Mouse (Mus musculus) MN1 (cell line): Measurements from ENCODE around the gene Atp2b2.

Source experiments
- DNase-seq: peaks from one replicate; pipeline ENCODE4 v3.0.0-alpha.2; 2016; ENCODE audit warnings: low spot score

Atp2b2 gene

DNA sequence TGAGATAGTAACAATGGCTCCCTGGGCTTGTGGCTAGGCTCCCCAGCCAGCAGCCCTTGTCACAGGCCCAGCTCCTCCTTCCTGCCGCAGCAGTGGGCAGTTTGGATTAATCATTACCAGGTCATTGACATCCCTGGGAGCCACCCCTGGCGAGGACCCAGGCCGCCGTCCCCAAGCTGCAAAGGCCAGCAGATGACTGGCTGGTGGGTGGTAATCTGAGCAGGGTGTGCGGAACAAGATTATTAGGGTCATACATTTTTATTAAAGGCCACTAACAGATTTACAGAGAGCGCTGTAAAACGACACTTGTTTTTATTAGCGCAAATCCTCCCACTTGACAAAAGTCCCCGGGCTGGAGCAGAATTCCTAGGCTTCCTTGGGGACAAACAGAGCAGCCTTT, 29.6 kb downstream of the Atp2b2 start:
- no peak for DNase-seq

DNA sequence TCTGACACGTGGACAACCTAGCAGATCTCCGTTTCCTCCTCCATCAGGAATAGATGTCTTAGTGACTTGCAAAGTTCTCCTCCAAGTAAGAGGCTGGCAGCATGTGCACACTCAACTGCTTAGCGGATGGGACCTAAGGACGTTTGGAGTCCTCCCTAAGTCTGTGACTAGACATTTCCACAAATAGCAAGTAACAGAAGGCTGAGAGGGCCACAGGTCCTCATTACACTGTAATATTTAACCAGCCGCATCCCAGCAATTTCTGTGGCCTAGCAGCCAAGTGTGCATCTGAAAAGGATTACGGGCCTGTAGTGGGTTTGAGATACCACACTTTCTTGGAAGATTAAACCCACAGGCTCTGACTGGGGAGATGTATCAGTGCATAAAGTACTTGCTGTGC, 30.4 kb downstream of the Atp2b2 start:
- no peak for DNase-seq

DNA sequence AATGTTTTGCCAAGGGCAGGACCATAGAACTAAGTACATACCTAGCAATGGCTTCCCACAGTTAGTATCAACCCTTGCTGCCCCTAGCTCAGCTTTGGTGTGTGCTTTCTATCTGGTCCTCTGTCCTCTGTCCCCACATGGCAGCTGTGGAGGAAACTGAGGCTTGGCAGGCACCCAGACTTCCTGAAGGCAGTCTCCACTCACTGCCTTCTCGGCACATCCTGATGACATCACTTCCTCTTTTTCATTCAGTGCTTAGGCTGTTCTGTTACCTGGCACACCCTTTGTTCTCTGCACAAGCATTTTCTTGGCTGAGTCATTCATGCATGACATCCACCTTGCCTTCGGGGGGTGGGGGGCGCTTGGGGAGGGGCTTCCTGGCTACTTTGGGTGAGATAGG, 38.6 kb downstream of the Atp2b2 start:
- no peak for DNase-seq

DNA sequence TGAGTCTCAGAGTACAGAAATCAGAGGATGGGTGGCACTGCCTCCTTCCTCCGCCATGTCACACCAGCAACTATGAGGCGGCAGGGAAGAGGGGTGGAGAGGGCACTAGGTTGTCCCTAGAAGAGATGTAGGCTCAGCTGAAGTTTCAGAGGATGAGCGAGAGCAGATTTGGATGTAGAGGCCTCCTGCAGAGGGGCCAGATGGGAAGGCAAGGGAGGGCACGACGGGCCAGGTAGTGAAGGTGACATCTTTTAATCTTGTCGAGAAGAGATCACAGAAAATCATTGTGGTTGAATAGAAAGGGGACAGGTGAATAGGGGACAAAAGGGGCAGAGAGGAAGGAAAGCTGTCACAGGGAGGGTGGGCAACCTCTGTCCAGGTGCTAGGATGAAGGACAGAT, 41.5 kb downstream of the Atp2b2 start:
- no peak for DNase-seq

DNA sequence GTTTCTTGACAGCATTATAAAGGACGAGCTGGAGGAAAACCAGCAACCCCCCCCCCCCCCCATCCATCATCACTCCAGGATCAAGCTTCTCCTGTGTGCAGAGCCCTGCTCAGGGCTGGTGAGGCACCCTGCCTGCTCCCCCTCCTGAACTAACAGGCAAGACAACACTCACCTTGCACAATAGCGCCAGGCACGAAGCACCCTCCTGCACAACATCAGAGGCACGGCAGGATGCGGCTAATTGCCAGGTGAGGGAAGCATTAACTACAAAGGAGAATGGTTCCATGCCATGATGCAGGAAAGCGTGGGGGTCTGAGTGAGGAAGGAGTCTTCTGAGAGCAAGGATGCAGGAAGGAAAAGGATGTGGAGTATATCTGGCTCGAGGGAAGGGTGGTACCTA, 42.1 kb downstream of the Atp2b2 start:
- no peak for DNase-seq

DNA sequence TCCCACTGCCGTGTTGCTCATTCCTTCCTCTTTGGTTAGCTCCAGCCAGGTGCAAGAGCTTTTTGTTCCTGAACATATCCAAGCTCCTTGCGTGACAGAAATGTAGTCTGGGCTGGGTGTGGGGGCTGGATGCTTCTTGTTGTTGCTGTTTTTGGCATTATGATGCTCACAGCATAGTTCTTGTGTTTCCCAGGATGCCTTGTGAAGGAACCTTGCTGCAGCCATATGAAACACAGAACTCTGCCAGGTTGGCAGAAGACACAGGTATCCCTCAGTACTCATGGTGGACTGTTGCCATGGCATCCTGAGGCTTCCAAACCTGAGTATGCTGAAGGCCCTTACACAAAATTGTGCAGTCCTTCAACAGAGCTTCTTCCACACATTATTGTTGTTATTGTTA, 44.0 kb downstream of the Atp2b2 start:
- no peak for DNase-seq

DNA sequence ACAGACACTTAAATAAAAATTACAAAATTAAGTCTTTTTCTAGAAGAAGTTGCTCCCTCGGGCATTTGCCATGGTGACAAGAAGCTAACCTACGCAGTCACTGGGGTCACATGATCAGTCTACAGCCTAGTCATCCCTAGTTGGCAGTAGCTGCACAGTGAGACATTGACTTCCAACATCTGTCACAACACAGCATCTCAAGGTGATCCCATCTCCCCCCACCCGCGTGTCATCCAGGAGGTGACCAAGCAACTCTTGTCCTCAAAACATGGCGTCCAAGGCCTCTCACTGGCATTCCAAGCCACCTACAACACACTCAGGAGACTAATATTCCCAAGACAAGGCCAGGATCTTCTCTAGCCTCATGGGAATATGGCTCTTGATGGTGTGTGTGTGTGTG, 48.2 kb downstream of the Atp2b2 start:
- no peak for DNase-seq

DNA sequence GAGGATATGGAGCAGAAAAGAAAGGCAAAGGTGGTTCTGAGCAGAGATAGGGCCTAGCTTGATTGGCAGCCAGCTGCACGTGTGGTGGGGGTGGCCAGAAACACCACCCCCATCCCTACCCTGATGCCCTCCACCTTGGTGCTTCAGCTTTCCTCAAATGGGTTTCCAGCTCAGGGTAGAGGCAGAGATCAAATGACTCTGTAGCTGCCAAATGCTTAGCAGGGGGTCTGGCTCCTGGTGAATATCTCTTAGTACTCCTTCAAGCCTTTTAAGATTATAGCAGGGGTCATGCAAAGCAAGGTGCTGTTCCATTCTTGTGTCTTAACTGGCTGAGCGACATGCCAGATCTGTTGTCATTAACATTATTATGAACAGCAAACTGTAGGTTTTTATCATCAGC, 50.3 kb downstream of the Atp2b2 start:
- no peak for DNase-seq

DNA sequence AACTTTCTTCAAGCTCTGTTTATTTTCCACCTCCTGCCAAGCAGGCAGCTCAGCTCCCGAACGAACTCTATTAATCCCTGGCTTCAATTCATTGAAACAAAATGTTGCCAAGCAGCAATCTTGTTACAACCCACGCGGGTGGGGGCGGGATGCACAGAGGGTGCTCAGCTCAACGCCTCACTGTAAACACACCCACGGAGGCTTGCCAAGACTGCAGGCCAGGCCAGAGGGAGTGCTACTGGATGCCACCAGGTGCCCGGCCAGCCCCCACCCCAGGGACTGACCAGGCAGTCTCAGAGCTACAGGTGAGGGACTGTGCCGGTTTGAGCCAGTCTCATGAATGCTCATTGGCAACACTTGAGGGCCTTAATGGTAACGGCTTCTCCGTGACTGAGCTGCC, 50.9 kb downstream of the Atp2b2 start:
- no peak for DNase-seq

DNA sequence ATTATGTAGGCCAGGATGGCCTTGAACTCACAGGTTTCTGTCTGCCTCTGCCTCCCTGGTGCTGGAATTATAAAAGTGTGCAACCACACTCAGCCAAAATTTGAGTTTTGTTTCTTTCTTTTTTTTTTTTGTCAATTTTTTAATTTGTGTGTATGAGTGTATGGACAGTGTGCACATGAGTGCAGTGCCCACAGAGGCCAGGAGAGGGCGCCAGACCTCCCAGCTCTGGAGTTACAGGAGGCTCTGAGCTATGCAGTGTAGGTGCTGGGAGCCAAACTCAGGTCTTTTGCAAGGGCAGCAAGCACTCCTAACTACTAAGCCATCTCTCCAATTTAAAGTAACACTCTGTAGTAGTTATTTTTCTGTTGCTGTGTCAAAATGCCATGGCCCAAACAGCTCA, 52.4 kb downstream of the Atp2b2 start:
- DNase-seq = no peak

DNA sequence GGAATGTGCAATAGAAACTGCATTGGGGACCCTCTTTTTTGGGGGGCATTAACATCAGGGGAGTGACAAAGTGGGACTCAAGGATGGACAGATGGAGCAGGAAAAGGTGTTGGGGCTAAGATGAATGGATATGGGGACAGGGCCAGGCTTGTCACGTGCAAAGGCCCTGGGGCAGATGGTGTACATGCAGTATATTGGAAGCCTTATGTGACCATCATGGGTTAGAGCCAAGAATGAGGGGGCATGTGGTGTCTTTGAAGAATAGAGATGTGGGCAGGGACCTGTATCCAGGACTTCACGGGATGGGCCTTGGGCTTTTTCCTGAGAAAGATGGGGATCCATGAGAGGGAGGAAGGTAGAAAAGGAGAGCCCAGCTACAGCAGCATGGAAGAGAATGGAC, 53.9 kb downstream of the Atp2b2 start:
- no peak for DNase-seq

DNA sequence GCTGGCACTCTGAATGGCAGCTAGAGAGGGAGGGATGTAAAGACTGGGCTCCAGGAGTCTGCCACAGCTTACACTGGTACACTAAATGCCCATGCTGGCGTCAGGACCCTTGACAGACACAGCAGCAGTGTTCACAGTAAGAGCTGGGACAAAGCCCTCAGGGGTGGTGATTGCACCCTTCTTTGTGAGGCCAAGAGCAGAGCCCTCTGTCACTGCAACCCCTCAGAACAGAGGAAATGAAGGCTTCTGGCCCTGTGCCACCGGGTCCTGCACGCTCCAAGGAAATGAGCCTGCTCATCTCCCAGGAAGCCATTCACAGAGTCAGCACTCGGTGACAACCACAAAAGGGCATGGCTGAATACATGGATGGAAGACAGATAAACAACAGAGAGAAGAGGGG, 55.7 kb downstream of the Atp2b2 start:
- DNase-seq = no peak

DNA sequence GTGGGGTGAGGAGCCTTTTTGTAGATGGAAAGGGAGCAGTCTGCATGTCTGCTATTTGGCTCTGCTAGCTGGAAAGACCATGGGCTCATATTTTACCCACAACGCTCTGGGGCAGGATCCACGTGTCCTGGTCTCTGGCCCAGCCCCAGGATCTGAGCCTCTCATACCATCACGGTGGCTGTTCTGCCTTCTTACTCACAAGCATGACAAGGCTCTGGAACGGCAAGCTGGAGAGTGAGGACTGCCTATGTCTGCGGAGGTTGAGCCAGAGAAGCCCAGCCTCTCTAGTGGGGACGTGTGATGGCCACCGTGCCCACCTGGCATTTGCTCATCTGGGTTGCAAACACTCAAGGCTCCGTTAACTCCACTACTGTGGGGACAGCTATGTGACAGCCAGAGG, 63.7 kb downstream of the Atp2b2 start:
- DNase-seq = no peak

DNA sequence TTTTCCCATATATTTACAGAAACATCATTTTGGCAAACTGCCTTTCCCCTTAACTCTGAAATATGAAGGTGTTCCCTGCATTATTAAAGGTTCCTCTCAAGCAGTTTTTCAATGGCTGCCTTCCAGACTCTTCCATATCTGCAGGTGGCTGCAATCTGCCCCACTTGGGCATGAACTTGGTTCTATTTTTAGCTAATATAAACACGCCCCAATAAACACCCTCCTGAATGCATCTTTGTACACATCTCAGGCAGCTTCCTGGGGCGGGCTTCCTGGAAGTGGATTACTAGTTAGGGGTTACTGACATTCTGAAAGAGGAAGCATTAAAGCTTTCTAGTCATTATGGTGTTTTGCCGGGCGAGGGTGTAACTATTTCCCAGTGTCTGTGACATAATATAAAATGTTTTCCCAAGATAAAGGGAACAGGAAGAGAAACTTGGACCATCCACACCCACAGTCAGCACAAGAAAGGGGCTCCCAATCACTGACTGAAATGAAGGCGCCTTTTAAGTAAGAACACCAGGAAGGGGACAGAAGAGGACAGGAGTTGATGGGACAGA, 64.2 kb downstream of the Atp2b2 start:
- no peak for DNase-seq

DNA sequence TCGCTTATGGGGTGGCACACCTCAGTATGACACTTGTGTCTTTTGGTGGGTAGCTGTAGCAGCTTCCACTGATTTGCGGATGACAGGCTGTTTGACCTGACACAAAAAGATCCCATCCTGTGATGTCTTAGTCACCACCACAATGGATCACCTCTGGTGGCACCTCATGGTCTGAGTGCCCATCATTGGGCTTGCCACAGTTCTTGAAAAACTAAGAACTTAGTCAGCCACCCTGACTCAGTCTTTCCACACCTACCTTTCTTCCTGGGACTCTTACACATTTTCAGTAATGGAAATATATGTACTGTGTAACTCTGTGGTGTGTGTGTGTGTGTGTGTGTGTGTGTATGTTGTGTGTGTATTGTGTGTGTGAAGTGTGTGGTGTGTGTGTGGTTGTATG, 71.5 kb downstream of the Atp2b2 start:
- DNase-seq = no peak

DNA sequence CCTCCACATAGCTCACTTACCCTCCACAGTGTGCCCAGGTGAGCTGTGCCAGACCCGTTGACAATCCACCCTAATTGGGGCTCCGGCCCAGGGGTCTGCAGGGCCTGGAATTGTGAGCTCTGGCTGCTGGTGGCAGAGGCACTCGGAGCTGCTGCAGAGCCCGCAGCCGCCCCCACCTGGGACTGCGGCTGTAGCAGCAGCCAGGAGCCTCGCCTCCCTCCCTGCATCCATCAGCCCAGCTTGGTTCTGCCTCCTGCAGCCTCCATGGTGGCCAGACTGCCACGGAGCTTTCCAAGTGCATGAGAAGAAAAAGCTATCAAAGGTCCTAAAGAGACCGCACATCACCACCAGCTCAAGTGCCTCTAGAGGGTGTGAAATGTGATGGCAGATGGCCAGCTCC, 71.9 kb downstream of the Atp2b2 start:
- no peak for DNase-seq

DNA sequence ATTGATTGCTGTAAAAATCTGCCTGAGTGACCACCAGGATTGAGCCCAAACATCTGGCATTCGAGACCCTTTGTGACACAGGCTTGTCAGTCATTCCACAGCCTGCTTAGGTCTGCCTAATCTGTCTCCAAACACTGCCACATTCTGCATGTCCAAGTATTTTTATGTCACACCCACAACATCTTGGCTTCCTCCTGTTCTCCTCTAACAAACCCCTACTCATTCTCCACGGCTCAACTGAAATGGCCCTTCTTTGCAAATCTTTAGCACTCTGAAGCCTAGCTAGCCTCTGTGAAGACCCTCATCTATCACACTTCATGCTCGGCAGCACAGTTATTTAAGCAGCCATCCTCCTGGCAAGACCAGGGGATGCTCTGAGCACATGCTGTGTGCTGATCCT, 72.7 kb downstream of the Atp2b2 start:
- no peak for DNase-seq

DNA sequence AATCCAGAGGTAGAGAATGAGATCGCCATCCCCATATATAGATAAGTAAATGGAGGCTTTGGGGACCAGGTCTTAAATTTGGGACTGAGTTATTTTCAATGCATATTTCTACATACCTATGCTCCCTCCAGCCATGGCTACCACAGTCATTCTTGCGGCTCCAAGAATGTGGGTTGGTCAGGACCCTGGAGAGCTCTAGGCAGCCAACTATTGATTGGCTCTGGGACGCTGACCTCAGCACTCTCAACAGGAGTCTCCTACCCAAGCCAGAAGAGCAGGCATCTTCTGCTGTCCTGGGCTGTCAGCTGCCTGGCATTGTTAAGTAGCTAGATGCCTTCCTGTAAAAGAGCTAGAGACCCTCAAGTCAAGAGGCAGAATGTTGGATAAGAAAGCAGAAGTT, 79.6 kb downstream of the Atp2b2 start:
- no peak for DNase-seq

DNA sequence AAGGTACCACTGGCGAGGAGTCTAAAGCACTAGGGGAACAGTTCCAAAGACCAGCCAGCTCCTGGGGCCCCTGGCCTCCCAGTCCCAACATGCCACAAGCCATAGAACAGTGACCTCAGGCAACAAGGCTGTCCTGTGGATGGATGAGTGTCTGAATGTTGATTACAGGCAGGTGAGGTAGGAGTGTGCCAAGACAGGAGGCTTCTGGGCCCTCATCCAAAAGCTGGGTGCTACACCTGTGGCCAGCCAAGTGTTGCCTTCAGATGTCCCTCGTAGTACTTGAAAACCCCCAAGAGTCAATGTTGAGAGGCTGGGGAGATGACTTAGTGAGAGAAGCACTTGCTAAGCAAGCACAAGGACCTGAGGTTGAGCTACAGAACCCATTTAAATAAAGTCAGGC, 80.8 kb downstream of the Atp2b2 start:
- DNase-seq = no peak

DNA sequence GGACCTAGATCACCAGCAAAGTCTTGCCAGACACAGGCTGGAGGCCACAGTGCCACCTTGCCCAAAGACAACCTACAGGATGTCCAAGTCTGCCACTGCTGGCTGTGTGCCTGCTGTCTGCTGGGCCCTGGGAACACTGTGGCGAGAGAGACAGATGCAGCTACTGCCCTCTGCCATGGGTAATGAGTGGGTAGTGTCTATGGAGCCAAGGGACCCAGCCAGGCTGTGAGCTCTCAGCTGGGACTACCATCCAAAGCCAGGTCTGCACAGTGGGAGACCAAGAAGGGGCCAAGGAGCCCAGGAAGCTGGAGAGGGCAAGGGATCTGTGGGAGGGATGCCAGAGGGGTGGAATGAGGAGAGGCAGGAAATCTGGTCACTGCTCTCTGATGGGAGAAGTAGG, 83.1 kb downstream of the Atp2b2 start:
- no peak for DNase-seq

DNA sequence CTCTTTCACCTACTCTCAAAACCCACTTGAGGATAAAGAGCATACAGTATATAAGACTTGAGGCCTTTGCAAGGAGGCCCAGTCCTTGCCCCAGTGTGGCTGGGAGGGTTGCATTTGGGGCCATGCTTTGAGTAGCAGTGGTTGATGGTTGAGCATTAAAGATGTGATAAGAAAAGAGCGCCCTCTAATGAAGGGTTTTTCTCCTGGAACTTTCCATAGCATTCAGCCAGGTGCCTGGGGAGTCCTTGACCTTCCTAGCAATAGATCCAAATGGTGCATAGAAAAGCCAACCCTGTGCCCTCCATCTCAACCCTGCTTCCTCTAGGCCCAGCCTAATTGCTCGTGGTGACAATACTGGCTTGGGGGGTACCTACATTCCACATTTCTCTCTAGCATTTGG, 83.7 kb downstream of the Atp2b2 start:
- DNase-seq = no peak

DNA sequence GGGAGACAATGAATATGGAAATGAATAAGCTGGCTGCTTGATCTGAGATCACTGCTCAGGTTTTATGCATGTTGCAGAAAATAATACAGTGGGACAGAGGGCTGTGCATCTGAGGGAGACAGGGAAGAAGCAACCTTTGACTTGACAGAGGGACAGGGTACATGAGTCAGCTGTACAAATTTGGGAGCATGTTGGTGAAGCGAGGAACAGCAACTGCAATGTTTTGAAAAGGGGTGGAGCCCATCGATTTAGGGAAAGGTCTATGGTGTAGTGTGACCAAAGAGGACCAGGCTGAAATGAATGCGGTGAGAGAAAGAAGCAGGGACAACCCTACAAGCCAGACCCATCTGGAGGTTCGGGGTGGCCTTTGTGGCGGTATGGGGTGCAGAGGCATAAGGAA, 84.4 kb downstream of the Atp2b2 start:
- no peak for DNase-seq

DNA sequence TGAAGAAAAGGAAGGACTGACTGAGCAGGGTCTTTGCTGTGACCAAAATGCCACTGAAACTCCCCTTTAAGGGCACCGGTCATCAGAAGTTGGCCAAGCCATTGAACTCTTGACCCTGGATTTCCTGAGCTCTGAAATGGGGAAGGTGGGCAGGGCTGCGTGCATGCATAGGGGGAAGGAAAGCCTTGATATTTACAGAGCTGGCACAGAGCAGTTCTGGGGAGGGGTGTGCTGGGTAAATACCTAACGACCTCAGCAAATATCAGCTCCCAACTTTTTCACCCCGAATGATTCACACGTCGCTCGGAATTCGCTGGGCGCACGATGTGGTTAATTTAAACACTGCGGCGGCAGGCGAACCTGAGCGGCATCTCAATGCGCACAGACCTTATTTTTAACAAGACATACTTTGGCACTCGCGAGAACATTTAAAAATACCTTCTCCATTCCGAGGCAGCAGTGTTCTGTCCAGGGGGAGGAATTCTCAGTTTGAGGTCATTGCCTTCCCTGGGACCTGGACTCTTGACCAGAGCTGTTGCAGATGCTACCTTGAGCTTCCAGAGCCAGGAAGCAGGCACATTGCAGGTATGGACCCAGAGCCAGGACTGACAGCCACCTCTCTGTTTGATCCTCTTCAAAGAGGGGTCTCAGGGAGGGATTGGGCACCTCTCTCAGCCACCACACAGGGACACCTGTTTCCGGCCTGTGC, 85.0 kb downstream of the Atp2b2 start:
- no peak for DNase-seq

DNA sequence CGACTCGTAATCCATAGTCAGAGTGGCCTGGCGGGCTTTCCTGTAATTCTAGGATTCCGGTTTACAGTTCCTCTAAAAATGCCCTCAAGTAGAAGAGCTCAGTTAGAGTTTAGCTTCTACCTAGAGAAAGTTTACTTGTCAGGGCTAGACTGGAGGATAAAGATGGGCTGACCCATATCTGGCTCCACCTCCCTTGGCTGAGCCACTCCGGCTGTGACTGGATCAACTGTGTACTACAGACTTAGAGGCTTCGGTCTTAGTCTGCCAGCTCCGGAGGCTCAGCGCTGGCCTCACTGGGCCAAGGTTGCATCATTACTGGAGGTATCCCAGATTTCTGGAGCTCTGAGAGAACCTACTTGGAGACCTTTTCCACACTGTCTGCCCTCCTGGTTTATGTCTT, 94.9 kb downstream of the Atp2b2 start:
- no peak for DNase-seq

DNA sequence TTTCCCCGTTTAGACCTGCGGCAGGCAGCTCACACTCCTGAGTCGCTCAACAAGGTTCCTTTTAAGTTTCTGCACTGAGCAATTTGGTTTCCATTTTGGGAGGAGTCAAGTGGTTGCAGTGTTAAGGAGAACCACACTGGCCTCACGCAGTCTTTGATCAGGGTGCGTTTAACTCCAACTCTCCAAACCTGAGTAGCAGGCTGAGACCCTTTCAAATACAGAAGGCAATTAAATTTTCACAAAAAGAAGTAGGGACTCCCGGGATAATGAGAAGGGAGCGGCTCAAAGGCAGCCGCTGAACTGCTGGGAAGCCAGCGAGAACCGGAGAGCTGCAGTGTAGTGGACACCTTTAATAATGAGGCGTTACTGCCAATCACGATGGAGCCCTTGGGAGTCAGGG, 100.1 kb downstream of the Atp2b2 start:
- no peak for DNase-seq
